Mouse (Mus musculus) neural tube, embryonic 11.5 days (tissue): ENCODE results near the gene Ppa1. TPM values are rescaled to one million over a fixed set of nuclear protein-coding genes. Genes with fewer than 3 reads are reported as not detected.
A peak's percentile ranks its signal among the peaks of the same experiment; 100 is the strongest.
"Not testable (repeated sequence)": the region's sequence is repeated elsewhere in the genome, so short reads cannot be mapped to it uniquely, and the experiment has no call there.

Experiments used
- ATAC-seq: fragments of 200-750 bp; cut with Nextera tagmentation; 2 replicates; pipeline ENCODE4 v1.8.0; 2017; ENCODE audit warnings: moderate number of reproducible peaks, mild to moderate bottlenecking, moderate TSS enrichment, moderate library complexity; ENCODE audit not compliant: insufficient read depth, low FRiP score, low TSS enrichment
- DNase-seq: peaks from one replicate; pipeline ENCODE4 v3.0.0-alpha.2; 2015; ENCODE audit warnings: low spot score
- H3K27ac ChIP-seq: fragments of 300-500 bp; sonication (generic); 2 replicates; pipeline ENCODE4 v1.5.1; 2014; ENCODE audit warnings: low read depth, mild to moderate bottlenecking, low read length
- H3K27me3 ChIP-seq: fragments of 300-500 bp; sonication (generic); 2 replicates; pipeline ENCODE4 v1.6.1; 2014; ENCODE audit warnings: mild to moderate bottlenecking, low read length, mixed read lengths; ENCODE audit not compliant: control insufficient read depth, insufficient read depth
- H3K36me3 ChIP-seq: fragments of 300-500 bp; sonication (generic); 2 replicates; pipeline ENCODE4 v1.6.1; 2014; ENCODE audit warnings: mild to moderate bottlenecking, low read length, moderate library complexity, mixed read lengths; ENCODE audit not compliant: control insufficient read depth, insufficient read depth
- H3K4me1 ChIP-seq: fragments of 300-500 bp; sonication (generic); 2 replicates; pipeline ENCODE4 v1.6.1; 2014; ENCODE audit warnings: low read length, mixed read lengths; ENCODE audit not compliant: control insufficient read depth, insufficient read depth
- H3K4me2 ChIP-seq: fragments of 300-500 bp; sonication (generic); 2 replicates; pipeline ENCODE4 v1.6.1; 2014; ENCODE audit warnings: low read depth, mild to moderate bottlenecking, moderate library complexity
- H3K4me3 ChIP-seq: fragments of 300-500 bp; sonication (generic); 2 replicates; pipeline ENCODE4 v1.5.1; 2014; ENCODE audit warnings: low read depth, low read length
- H3K9ac ChIP-seq: fragments of 300-500 bp; sonication (generic); 2 replicates; pipeline ENCODE4 v1.6.1; 2014; ENCODE audit warnings: mild to moderate bottlenecking, low read length
- H3K9me3 ChIP-seq: fragments of 300-500 bp; sonication (generic); 2 replicates; pipeline ENCODE4 v1.6.1; 2016; ENCODE audit warnings: low read length; ENCODE audit not compliant: control insufficient read depth
- WGBS: fragments of 180-500 bp; shearing (Covaris S2); extraction: QIAGEN DNeasy Blood & Tissue Kit; methylation state at CpG from one replicate; pipeline ENCODE4 v1.1.7; 2014; 5-methylcytosine and 5-hydroxymethylcytosine counted together
- polyA plus RNA-seq: library from polyadenylated mRNA; unstranded; fragments of >200 nt; fragmentation: Nextera tagmentation; extraction: Ambion mirVana; gene quantifications from 2 replicates; pipeline ENCODE4 v1.2.1, GENCODE M21; 2014

Gene Ppa1
- polyA plus RNA-seq = 283 and 285 TPM in 2 replicates

GRCm38 (mm10) chr10:61647790-61648736 is at the start of gene Ppa1:
Gene Ppa1 (plus strand): TSS chr10:61648552.
- no peaks in the 10 kb centered on the region for H3K27me3 ChIP-seq
- peak within 1 kb of the TSS; percentile 68 for H3K4me3 ChIP-seq
- H3K4me2 ChIP-seq = peak within 1 kb of the TSS; percentile 88
- H3K36me3 ChIP-seq = no peaks in the 10 kb centered on the region; the same call in 1 of the 2 replicates
- H3K4me1 ChIP-seq = peaks cover 12% of the 10 kb centered on the region
- ATAC-seq = peak; percentile 94
- 3% methylated on average over 46 of the region's 50 CpGs for WGBS
- no peaks in the 10 kb centered on the region for H3K9me3 ChIP-seq
- peak; percentile 93 for DNase-seq
- H3K9ac ChIP-seq = peak within 1 kb of the TSS; percentile 83
- peak within 1 kb of the TSS; percentile 28; the same call in 1 of the 2 replicates for H3K27ac ChIP-seq

DNA sequence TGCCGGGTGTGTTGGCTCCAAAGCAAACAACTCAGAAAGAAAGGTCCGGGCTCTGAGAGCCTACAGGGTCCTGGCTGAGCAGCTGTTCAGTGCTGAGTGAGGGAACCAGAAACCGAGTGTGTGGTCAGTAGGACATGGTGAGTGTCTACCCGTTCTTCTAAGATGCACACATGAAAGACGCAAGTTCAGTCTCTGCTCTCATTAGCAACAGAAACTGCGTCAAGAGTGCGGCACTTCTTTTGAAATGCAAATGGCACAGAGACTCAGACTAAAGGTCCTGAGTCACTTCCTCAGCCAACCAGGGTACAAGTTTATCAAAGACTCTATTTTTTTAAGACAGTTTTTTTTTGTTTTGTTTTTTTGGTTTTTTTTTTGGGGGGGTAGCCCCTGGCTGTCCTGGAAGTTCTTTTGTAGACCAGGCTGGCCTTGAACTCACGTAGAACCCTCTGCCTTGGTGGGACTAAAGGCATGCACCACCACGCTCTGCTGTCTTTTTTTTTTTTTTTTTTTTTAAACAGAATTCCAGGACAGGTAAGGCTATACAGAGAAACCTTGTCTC is 48.7 kb upstream of the Ppa1 start:
- no peak overlapping the region for H3K27ac ChIP-seq
- no peak overlapping the region for H3K4me2 ChIP-seq
- H3K4me3 ChIP-seq = no peak overlapping the region
- H3K27me3 ChIP-seq = peaks cover 9% of the 10 kb centered on the region; the same call in 1 of the 2 replicates
- H3K9me3 ChIP-seq = no peaks in the 10 kb centered on the region; the same call in 1 of the 2 replicates
- H3K4me1 ChIP-seq = peaks cover 2% of the 10 kb centered on the region; the same call in 1 of the 2 replicates
- H3K9ac ChIP-seq = no peak overlapping the region
- 56% methylated on average over 9 of the region's 9 CpGs for WGBS
- ATAC-seq (no peak), DNase-seq (no peak)
- no peaks in the 10 kb centered on the region for H3K36me3 ChIP-seq

DNA sequence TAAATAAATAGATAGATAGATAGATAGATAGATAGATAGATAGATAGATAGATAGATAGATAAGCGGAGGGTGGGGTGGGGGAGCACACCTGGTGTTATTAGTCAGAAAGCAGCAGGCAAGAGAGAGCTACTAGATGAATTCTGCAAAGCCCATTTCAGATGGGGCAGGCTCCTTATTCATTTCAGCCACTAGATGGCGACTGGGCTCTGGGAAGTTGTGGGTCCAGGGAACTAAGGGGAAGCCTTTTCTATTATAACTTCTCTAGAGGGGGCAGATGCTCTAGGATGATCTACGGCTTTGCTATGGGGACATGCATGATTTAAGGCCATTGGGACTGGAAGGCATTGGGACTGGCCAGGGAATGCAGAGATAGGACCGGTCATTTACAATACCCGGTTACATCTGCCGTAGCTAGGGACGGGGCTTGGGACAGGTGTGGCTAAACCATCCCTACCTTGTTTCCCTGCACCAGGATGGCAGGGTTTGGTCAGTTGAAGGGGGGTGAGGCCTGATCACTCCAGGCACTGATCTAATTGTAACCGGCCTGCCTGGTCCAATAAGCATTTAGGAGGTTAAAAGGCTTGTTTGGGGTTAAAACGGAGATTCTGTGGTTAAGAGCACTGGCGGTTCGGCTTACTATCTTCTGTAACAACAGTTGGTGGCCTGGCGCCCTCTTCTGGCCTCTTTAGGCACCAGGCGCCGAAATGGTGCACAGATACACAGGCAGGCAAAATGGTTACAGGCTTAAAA is 45.9 kb upstream of the Ppa1 start:
- Histone ChIP-seq H3K4me1 (no peaks in the 10 kb centered on the region), H3K4me3 (no peak overlapping the region), H3K9me3 (no peaks in the 10 kb centered on the region; the same call in 1 of the 2 replicates), H3K36me3 (no peaks in the 10 kb centered on the region), H3K9ac (no peak overlapping the region), H3K27me3 (no peaks in the 10 kb centered on the region), H3K27ac (no peak overlapping the region), H3K4me2 (peak overlapping the region; percentile 23; the same call in 1 of the 2 replicates)
- DNase-seq (peak; percentile 82), ATAC-seq (no peak)
- WGBS = 16% methylated on average over 14 of the region's 14 CpGs

DNA sequence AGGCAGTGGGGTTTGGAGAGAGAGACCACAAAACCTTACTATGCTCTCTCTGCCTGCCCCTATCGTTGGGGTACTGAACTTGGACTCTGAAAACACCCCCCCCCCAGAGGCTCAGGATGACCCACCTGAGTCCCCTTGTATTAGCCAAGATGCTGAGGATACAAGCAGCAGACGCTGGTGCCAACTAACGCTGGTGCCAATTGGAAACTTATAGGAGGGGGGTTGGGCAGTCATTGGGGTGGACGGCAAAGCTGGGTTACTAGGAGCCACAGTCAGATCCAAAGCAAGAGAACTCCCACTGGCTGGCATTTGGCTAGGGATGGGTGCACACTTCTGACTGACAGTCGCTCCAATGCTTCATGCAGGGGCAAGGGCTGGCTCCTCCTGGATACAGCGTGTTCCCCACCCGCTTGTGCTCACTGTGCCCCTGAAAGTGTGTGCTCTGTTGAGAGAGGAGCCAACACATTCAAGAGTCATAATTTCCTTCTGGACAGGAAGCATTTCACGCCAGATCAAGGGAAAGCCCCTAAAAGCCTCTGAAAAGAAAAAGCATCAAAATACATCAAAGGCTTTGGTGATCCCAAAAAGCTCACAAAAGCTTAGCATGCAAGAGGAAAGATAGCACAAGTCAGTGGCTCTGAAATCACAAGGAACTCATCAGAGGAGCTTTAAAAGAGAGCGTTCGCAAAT is 43.8 kb upstream of the Ppa1 start:
- ATAC-seq = no peak
- WGBS = 66% methylated on average over 10 of the region's 10 CpGs
- no peak for DNase-seq

DNA sequence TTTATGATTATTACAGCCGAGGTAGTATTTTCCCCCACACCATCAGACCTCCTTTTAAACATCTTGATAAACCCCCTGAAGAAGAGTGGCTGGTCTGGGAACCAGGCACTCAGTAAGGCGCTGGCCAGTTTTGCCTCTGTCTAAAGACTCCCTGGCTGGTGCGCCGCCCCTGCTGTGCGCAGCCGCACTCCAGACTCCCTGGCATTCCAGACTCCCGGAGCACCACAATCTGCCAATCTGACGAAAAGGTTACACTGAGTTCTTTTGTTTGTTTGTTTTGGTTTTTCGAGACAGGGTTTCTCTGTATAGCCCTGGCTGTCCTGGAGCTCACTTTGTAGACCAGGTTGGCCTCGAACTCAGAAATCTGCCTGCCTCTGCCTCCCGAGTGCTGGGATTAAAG is 43.0 kb upstream of the Ppa1 start:
- not testable (repeated sequence) for H3K27ac ChIP-seq, ATAC-seq, DNase-seq, H3K36me3 ChIP-seq, H3K4me1 ChIP-seq, H3K4me2 ChIP-seq, H3K4me3 ChIP-seq, H3K27me3 ChIP-seq, H3K9ac ChIP-seq, H3K9me3 ChIP-seq
- 66% methylated on average over 11 of the region's 11 CpGs for WGBS

More for the DNA sequence above, 43.8 kb upstream of the Ppa1 start:
- Histone ChIP-seq H3K9me3 (no peaks in the 10 kb centered on the region; the same call in 1 of the 2 replicates), H3K36me3 (no peaks in the 10 kb centered on the region), H3K4me1 (no peaks in the 10 kb centered on the region), H3K4me3 (no peak overlapping the region), H3K27me3 (no peaks in the 10 kb centered on the region), H3K4me2 (no peak overlapping the region), H3K27ac (no peak overlapping the region), H3K9ac (no peak overlapping the region)

- ATAC-seq (no peak), DNase-seq (peak; percentile 83)
- WGBS = 20% methylated on average over 8 of the region's 8 CpGs
- H3K4me3 ChIP-seq = no peak overlapping the region
- no peaks in the 10 kb centered on the region for H3K4me1 ChIP-seq
- no peaks in the 10 kb centered on the region; the same call in 1 of the 2 replicates for H3K9me3 ChIP-seq
- no peak overlapping the region for H3K4me2 ChIP-seq
- no peak overlapping the region for H3K9ac ChIP-seq
- H3K27me3 ChIP-seq = no peaks in the 10 kb centered on the region
- no peaks in the 10 kb centered on the region for H3K36me3 ChIP-seq
- no peak overlapping the region for H3K27ac ChIP-seq
Observed at GRCm38 (mm10) chr10:61605851-61606250, 42.5 kb upstream of the Ppa1 start.

DNA sequence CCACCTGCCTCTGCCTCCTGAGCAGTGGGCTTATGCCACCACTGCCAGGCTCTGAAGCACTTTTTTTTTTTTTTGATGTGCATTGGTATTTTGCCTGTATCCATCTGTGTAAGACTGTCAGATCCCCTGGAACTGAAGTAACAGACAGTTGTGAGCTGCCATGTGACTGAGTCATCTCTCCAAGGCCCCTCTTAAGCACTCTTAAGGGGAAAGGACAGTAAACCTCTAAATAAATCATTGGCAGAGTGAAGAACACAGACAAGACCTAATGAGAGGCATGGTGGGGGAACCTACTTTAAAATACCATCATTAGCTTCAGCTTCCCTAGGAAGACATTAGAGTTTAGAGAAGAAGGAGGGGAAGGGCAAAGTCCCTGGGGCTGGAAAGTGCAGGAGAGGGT is 40.1 kb upstream of the Ppa1 start:
- H3K4me1 ChIP-seq = no peaks in the 10 kb centered on the region
- no peak overlapping the region for H3K4me3 ChIP-seq
- H3K9ac ChIP-seq = no peak overlapping the region
- no peak overlapping the region for H3K4me2 ChIP-seq
- H3K27me3 ChIP-seq = no peaks in the 10 kb centered on the region
- DNase-seq (no peak), ATAC-seq (no peak)
- no peak overlapping the region for H3K27ac ChIP-seq
- no peaks in the 10 kb centered on the region for H3K9me3 ChIP-seq
- no peaks in the 10 kb centered on the region for H3K36me3 ChIP-seq

DNA sequence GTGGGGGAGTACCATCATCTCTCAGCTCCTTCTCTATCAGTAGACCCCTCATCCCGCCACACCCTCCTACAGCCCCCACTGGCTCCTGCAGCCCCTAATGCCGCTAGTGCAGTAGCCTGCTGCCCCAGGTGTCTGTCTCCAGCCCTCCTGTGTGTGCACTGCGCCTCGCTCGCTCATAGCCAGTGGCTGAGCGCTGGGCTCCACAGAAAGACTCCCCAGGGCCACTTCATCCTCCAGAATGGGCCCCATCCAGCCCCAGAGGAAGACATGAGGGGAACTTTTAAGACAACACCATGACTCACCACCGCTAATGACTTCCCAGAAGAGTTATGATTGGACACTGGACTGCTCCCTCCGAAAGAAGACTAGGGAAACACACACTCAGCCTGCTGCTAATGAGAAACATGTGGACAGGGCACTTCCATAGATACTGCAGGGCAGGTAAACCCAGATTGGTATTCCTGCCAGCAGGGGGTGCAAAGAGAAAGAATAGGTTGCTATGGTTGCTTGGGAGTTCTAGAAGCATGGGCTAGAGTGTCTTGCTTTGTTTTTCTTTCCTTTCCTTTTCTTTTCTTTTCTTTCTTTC is 37.6 kb upstream of the Ppa1 start:
- no peak overlapping the region for H3K9ac ChIP-seq
- H3K27me3 ChIP-seq = no peaks in the 10 kb centered on the region
- no peak for ATAC-seq
- no peak overlapping the region for H3K4me3 ChIP-seq
- WGBS = 60% methylated on average over 8 of the region's 8 CpGs
- no peaks in the 10 kb centered on the region for H3K4me1 ChIP-seq
- no peak overlapping the region for H3K4me2 ChIP-seq
- no peak overlapping the region for H3K27ac ChIP-seq
- H3K9me3 ChIP-seq = no peaks in the 10 kb centered on the region
- H3K36me3 ChIP-seq = no peaks in the 10 kb centered on the region
- DNase-seq = peak; percentile 41
